Mouse (Mus musculus) liver, postnatal 0 days (tissue): Measurements from ENCODE around the gene Hoxa6.

ENCODE experiments used
- CTCF ChIP-seq: sonication (generic); IDR thresholded peaks from 2 replicates; pipeline ENCODE4 v1.5.1; 2016; ENCODE audit warnings: antibody characterized with exemption, low read depth
- EP300 ChIP-seq: IDR thresholded peaks from 2 replicates; pipeline ENCODE4 v1.6.1; 2016; ENCODE audit warnings: antibody characterized with exemption, low read depth, mild to moderate bottlenecking

GRCm38 (mm10) chr6:52171938-52172337 lies 36.6 kb downstream of the Hoxa6 start:
- TF ChIP-seq CTCF = no peak
- no peak for TF ChIP-seq EP300
